Mouse (Mus musculus): ENCODE measurements around the gene Fastk. TPM values are rescaled to one million over a fixed set of nuclear protein-coding genes. Genes with fewer than 3 reads are reported as not detected.
A peak's percentile ranks its signal among the peaks of the same experiment; 100 is the strongest.

The Fastk gene
- polyA plus RNA-seq, 1 experiment from 2014 or later: 91.5 TPM

DNA sequence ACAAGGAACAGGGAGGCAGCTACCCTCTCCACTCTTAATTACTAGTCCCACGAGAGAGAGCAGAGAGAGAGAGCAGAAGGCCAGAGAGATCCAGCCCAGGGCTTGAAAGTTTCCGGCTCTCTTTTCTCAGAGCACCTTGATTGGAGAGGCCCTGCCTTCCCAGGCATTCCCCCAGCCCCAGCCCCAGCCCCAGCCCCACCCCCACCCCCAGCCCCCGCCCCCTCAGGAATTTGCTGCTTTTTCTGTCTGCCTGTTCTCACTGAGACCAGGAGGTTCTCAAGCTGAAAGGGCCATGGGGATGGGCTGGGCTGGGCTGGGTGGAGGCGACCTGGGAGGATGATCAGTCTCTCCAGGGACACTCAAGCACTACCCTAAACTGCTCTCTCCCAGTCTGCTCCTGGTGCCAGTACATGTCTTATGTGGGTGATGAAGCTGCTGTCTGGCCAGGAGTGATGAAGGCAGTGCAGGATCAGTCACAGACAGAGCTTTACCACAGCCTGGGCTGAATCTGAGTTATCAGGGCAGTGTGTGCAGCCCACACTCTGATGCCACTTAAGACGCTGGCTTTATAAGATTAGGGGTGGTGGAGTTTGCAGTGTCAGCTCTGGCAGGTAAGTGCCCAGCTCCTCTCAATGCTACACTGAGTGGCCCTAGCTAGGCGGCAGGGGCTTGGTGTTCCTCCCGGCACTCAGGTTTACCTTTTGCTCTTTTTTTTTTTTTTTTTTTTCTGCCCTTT lies 28.0 kb upstream of the Fastk start:
- no peaks in the 10 kb centered on the region for H3K4me1 ChIP-seq (ENCODE audit: insufficient read depth)
- 32% methylated on average over 7 of the region's 7 CpGs for WGBS
- peak; percentile 59 for DNase-seq
- H3K27ac ChIP-seq (ENCODE audit: low read depth): peak overlapping the region; percentile 78
- H3K36me3 ChIP-seq (ENCODE audit: insufficient read depth): peaks cover 19% of the 10 kb centered on the region
- ATAC-seq (ENCODE audit: insufficient read depth): peak; percentile 45
- H3K27me3 ChIP-seq (ENCODE audit: insufficient read depth, low read length): peaks cover 14% of the 10 kb centered on the region; the same call in 1 of the 2 replicates
- H3K4me2 ChIP-seq: peak overlapping the region; percentile 80
- no peak overlapping the region for H3K9ac ChIP-seq
- H3K9me3 ChIP-seq (ENCODE audit: low read depth, low read length): no peaks in the 10 kb centered on the region
- H3K4me3 ChIP-seq (ENCODE audit: low read depth, low read length): peak overlapping the region; percentile 6; the same call in 1 of the 2 replicates
- TF ChIP-seq CTCF (IDR thresholded peaks at IDR 0.05; ENCODE audit: low read depth): no peak

DNA sequence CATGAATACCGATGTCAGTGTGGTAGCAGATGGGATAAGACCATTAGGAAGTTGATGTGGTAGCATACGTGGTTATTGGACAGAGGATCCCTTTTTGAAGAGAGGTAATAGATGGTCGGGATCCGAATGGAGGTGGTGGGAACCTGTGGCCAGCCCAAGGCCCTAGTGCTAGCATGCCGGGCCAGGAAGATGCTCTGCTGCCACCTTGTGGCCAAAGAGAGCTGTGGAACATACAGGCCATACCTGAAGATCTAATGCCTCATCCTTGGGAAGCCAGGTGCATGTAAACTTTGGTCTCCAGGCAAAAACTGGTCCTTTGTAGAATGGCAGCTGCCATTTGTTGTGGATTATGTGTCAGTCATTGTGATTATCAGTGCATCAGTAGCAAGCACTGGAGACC lies 25.5 kb upstream of the Fastk start:
- WGBS: 13% methylated on average over 5 of the region's 5 CpGs
- H3K4me2 ChIP-seq: no peak overlapping the region
- peaks cover 14% of the 10 kb centered on the region; the same call in 1 of the 2 replicates for H3K27me3 ChIP-seq (ENCODE audit: insufficient read depth, low read length)
- DNase-seq: peak; percentile 91
- H3K9me3 ChIP-seq (ENCODE audit: low read depth, low read length): no peaks in the 10 kb centered on the region
- H3K4me1 ChIP-seq (ENCODE audit: insufficient read depth): no peaks in the 10 kb centered on the region
- peak; percentile 95 for TF ChIP-seq CTCF (IDR thresholded peaks at IDR 0.05; ENCODE audit: low read depth)
- no peak; the same call in 1 of the 2 replicates for ATAC-seq (ENCODE audit: insufficient read depth)
- no peak overlapping the region for H3K4me3 ChIP-seq (ENCODE audit: low read depth, low read length)
- peaks cover 6% of the 10 kb centered on the region; the same call in 1 of the 2 replicates for H3K36me3 ChIP-seq (ENCODE audit: insufficient read depth)
- H3K9ac ChIP-seq: no peak overlapping the region
- no peak overlapping the region for H3K27ac ChIP-seq (ENCODE audit: low read depth)

DNA sequence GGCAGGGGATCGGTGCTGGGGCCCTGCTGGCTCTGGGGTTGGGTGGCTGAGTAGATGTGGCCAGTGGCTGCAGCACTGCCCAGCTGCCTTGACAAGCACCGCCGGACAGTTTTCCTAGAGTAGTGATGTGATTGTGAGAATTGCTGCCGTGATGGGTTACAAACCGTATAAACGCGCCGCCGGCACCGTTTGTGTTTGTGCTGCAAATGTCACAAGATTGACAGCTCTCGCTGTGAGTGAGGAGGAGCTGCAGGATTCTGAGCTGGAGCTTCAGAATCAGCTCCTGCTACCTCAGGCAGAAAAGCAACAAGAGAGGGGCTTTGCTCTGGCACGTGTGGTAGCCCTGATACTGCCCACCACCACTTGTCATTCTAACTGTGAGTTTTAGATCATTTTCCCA lies 21.7 kb upstream of the Fastk start:
- H3K9ac ChIP-seq: no peak overlapping the region
- no peaks in the 10 kb centered on the region for H3K27me3 ChIP-seq (ENCODE audit: insufficient read depth, low read length)
- ATAC-seq (ENCODE audit: insufficient read depth) (no peak), DNase-seq (no peak)
- 40% methylated on average over 12 of the region's 12 CpGs for WGBS
- H3K4me1 ChIP-seq (ENCODE audit: insufficient read depth): no peaks in the 10 kb centered on the region
- no peak overlapping the region for H3K4me3 ChIP-seq (ENCODE audit: low read depth, low read length)
- no peak overlapping the region for H3K4me2 ChIP-seq
- peaks cover 6% of the 10 kb centered on the region; the same call in 1 of the 2 replicates for H3K36me3 ChIP-seq (ENCODE audit: insufficient read depth)
- H3K9me3 ChIP-seq (ENCODE audit: low read depth, low read length): no peaks in the 10 kb centered on the region
- H3K27ac ChIP-seq (ENCODE audit: low read depth): no peak overlapping the region
- no peak for TF ChIP-seq CTCF (IDR thresholded peaks at IDR 0.05; ENCODE audit: low read depth)

DNA sequence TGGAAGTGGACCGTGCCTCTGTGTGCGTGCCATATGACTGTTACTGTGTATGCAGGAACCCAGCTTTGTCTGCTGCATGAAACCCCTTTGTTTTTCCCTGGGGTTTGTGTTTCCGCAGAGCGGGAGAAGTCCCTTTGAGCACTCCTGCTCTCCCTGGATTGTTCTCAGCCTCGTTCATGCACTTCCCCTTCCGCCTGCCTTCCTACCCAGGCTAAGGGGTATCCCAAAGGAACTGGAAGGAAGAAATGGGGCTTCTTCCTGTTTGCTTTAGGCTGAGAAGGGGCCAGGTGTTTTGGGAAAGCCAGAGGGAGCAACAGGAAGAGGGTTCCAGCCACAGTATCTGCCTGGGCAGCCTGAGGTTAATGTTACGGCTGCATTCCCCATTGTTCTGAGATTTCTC lies 10.5 kb upstream of the Fastk start:
- ATAC-seq (ENCODE audit: insufficient read depth) (no peak), DNase-seq (peak; percentile 32)
- WGBS: 72% methylated on average over 7 of the region's 7 CpGs
- Histone ChIP-seq H3K4me3 (ENCODE audit: low read depth, low read length) (no peak overlapping the region), H3K4me1 (ENCODE audit: insufficient read depth) (peaks cover 25% of the 10 kb centered on the region), H3K9ac (no peak overlapping the region), H3K27ac (ENCODE audit: low read depth) (peak overlapping the region; percentile 63; the same call in 1 of the 2 replicates), H3K27me3 (ENCODE audit: insufficient read depth, low read length) (no peaks in the 10 kb centered on the region), H3K9me3 (ENCODE audit: low read depth, low read length) (no peaks in the 10 kb centered on the region), H3K4me2 (peak overlapping the region; percentile 96), H3K36me3 (ENCODE audit: insufficient read depth) (peaks cover 7% of the 10 kb centered on the region; the same call in 1 of the 2 replicates)
- no peak for TF ChIP-seq CTCF (IDR thresholded peaks at IDR 0.05; ENCODE audit: low read depth)

DNA sequence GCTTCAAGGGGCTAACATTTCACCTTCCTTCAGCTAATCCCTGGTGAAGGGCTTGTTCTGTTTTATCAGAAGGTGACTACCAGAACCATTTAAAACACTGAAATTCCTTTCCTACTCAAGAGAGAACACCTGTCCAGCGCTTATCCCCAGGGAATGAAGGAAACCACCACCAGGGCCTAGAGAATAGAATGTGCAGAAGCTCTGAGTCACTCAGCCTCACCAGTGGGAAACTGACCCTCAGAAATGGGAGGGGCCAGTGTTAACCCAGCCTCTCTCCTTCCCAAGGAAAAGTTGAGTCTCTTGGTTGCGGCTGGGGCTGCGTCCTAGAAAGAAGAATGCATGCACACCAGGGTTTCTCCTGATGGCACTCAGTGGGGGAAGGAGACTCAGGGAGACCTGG lies 10.0 kb upstream of the Fastk start:
- Histone ChIP-seq H3K4me3 (ENCODE audit: low read depth, low read length) (no peak overlapping the region), H3K9ac (no peak overlapping the region), H3K9me3 (ENCODE audit: low read depth, low read length) (no peaks in the 10 kb centered on the region), H3K4me1 (ENCODE audit: insufficient read depth) (peaks cover 25% of the 10 kb centered on the region), H3K27ac (ENCODE audit: low read depth) (peak overlapping the region; percentile 63; the same call in 1 of the 2 replicates), H3K4me2 (peak overlapping the region; percentile 96), H3K27me3 (ENCODE audit: insufficient read depth, low read length) (no peaks in the 10 kb centered on the region), H3K36me3 (ENCODE audit: insufficient read depth) (peaks cover 2% of the 10 kb centered on the region; the same call in 1 of the 2 replicates)
- ATAC-seq (ENCODE audit: insufficient read depth) (no peak), DNase-seq (no peak)
- TF ChIP-seq CTCF (IDR thresholded peaks at IDR 0.05; ENCODE audit: low read depth): no peak
- 59% methylated on average over 3 of the region's 3 CpGs for WGBS

DNA sequence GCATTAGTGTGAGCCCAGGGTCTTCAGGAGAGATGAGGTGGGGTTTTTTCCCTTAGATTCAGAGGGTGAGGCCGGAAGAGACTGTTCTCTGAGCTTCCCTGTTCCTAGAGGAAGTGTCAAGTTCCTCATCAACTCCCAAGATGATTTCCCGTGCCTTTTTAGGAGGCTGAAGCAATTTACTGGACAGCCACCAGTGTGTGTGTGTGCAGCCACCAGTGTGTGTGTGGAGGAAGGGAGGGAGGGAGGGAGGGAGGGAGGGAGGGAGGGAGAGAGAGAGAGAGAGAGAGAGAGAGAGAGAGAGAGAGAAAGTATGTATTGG lies 8.9 kb upstream of the Fastk start:
- Histone ChIP-seq H3K9ac (peak overlapping the region; percentile 89), H3K4me2 (peak overlapping the region; percentile 96), H3K36me3 (ENCODE audit: insufficient read depth) (no peaks in the 10 kb centered on the region), H3K9me3 (ENCODE audit: low read depth, low read length) (no peaks in the 10 kb centered on the region), H3K27me3 (ENCODE audit: insufficient read depth, low read length) (no peaks in the 10 kb centered on the region), H3K27ac (ENCODE audit: low read depth) (peak overlapping the region; percentile 24; the same call in 1 of the 2 replicates), H3K4me1 (ENCODE audit: insufficient read depth) (peaks cover 25% of the 10 kb centered on the region), H3K4me3 (ENCODE audit: low read depth, low read length) (peak overlapping the region; percentile 80)
- no peak for TF ChIP-seq CTCF (IDR thresholded peaks at IDR 0.05; ENCODE audit: low read depth)
- no peak for ATAC-seq (ENCODE audit: insufficient read depth)
- no peak for DNase-seq
- WGBS: 32% methylated on average over 2 of the region's 2 CpGs

- Histone ChIP-seq H3K27ac (ENCODE audit: low read depth) (peak overlapping the region; percentile 24; the same call in 1 of the 2 replicates), H3K4me1 (ENCODE audit: insufficient read depth) (peaks cover 25% of the 10 kb centered on the region), H3K4me3 (ENCODE audit: low read depth, low read length) (peak overlapping the region; percentile 80), H3K4me2 (peak overlapping the region; percentile 96), H3K9ac (peak overlapping the region; percentile 89), H3K36me3 (ENCODE audit: insufficient read depth) (no peaks in the 10 kb centered on the region), H3K27me3 (ENCODE audit: insufficient read depth, low read length) (no peaks in the 10 kb centered on the region), H3K9me3 (ENCODE audit: low read depth, low read length) (no peaks in the 10 kb centered on the region)
- WGBS: 7% methylated on average over 5 of the region's 5 CpGs
- DNase-seq: no peak
- TF ChIP-seq CTCF (IDR thresholded peaks at IDR 0.05; ENCODE audit: low read depth): no peak
- ATAC-seq (ENCODE audit: insufficient read depth): no peak
Measured at GRCm38 (mm10) chr5:24453283-24453984, 8.3 kb upstream of the Fastk start.

Measured in lung, embryonic 14.5 days (tissue).